Mouse (Mus musculus) kidney, embryonic 16.5 days (tissue): ENCODE measurements around the gene Olfr545. TPM values are rescaled to one million over a fixed set of nuclear protein-coding genes. Genes with fewer than 3 reads are reported as not detected.
"Not testable (repeated sequence)": the region's sequence is repeated elsewhere in the genome, so short reads cannot be mapped to it uniquely, and the experiment has no call there.

Experiments used
- ATAC-seq: fragments of 200-750 bp; cut with Nextera tagmentation; 2 replicates; pipeline ENCODE4 v1.8.0; 2017; ENCODE audit warnings: moderate TSS enrichment; ENCODE audit not compliant: low FRiP score, low TSS enrichment
- H3K27ac ChIP-seq: fragments of 300-500 bp; sonication (generic); 2 replicates; pipeline ENCODE4 v1.5.1; 2014; ENCODE audit warnings: low read length
- H3K27me3 ChIP-seq: fragments of 300-500 bp; sonication (generic); 2 replicates; pipeline ENCODE4 v1.6.1; 2014; ENCODE audit warnings: low read length, control low read depth, mixed read lengths; ENCODE audit not compliant: insufficient read depth
- H3K36me3 ChIP-seq: fragments of 300-500 bp; sonication (generic); 2 replicates; pipeline ENCODE4 v1.6.1; 2014; ENCODE audit warnings: low read length, control low read depth, mixed read lengths; ENCODE audit not compliant: insufficient read depth
- H3K4me1 ChIP-seq: fragments of 300-500 bp; sonication (generic); 2 replicates; pipeline ENCODE4 v1.6.1; 2014; ENCODE audit warnings: low read length, control low read depth, mixed read lengths; ENCODE audit not compliant: insufficient read depth
- H3K4me2 ChIP-seq: fragments of 300-500 bp; sonication (generic); replicated peaks from 2 replicates; pipeline ENCODE4 v1.6.1; 2014; ENCODE audit warnings: low read depth, low read length
- H3K4me3 ChIP-seq: fragments of 300-500 bp; sonication (generic); 2 replicates; pipeline ENCODE4 v1.5.1; 2014; ENCODE audit warnings: mild to moderate bottlenecking, low read length
- H3K9ac ChIP-seq: fragments of 300-500 bp; sonication (generic); replicated peaks from 2 replicates; pipeline ENCODE4 v1.6.1; 2014; ENCODE audit warnings: low read length
- H3K9me3 ChIP-seq: fragments of 300-500 bp; sonication (generic); 2 replicates; pipeline ENCODE4 v1.6.1; 2016; ENCODE audit warnings: low read length, control low read depth
- WGBS: fragments of 180-500 bp; shearing (Covaris S2); extraction: QIAGEN DNeasy Blood & Tissue Kit; methylation state at CpG from one replicate; pipeline ENCODE4 v1.1.7; 2014; 5-methylcytosine and 5-hydroxymethylcytosine counted together
- polyA plus RNA-seq: library from polyadenylated mRNA; unstranded; fragments of >200 nt; fragmentation: Nextera tagmentation; extraction: Ambion mirVana; gene quantifications from 2 replicates; pipeline ENCODE4 v1.2.1, GENCODE M21; 2015

The Olfr545 gene
- polyA plus RNA-seq, 1 experiment from 2014 or later: not detected

GRCm38 (mm10) chr7:102509726-102510125 lies 10.4 kb upstream of the Olfr545 start:
- Histone ChIP-seq H3K36me3 (no peaks in the 10 kb centered on the region), H3K9me3 (no peaks in the 10 kb centered on the region), H3K27ac (no peak overlapping the region), H3K4me3 (no peak overlapping the region), H3K4me1 (no peaks in the 10 kb centered on the region), H3K9ac (no peak overlapping the region), H3K4me2 (no peak overlapping the region), H3K27me3 (peaks cover 11% of the 10 kb centered on the region; the same call in 1 of the 2 replicates)
- no peak for ATAC-seq
- 80% methylated on average over 7 of the region's 7 CpGs for WGBS

GRCm38 (mm10) chr7:102508666-102509065 lies 9.3 kb upstream of the Olfr545 start:
- Histone ChIP-seq H3K9ac (no peak overlapping the region), H3K36me3 (no peaks in the 10 kb centered on the region), H3K4me1 (no peaks in the 10 kb centered on the region), H3K9me3 (no peaks in the 10 kb centered on the region), H3K27me3 (0 out of 2 replicates have a peak, but pooled peaks cover 6% of the 10 kb centered on the region), H3K27ac (no peak overlapping the region), H3K4me3 (no peak overlapping the region), H3K4me2 (no peak overlapping the region)
- ATAC-seq: no peak
- WGBS: 81% methylated on average over 6 of the region's 6 CpGs

- Histone ChIP-seq H3K27ac (no peak overlapping the region), H3K4me3 (no peak overlapping the region), H3K4me1 (no peaks in the 10 kb centered on the region), H3K36me3 (no peaks in the 10 kb centered on the region), H3K9ac (no peak overlapping the region), H3K9me3 (no peaks in the 10 kb centered on the region), H3K4me2 (no peak overlapping the region), H3K27me3 (0 out of 2 replicates have a peak, but pooled peaks cover 4% of the 10 kb centered on the region)
- no peak for ATAC-seq
- 88% methylated on average over 9 of the region's 9 CpGs for WGBS
These were observed 8.7 kb upstream of the Olfr545 start for GRCm38 (mm10) chr7:102508066-102508465.

GRCm38 (mm10) chr7:102506848-102507247 lies 7.5 kb upstream of the Olfr545 start:
- Histone ChIP-seq H3K36me3 (no peaks in the 10 kb centered on the region), H3K9me3 (no peaks in the 10 kb centered on the region), H3K4me3 (no peak overlapping the region), H3K27me3 (0 out of 2 replicates have a peak, but pooled peaks cover 4% of the 10 kb centered on the region), H3K4me1 (no peaks in the 10 kb centered on the region), H3K4me2 (no peak overlapping the region), H3K27ac (no peak overlapping the region), H3K9ac (no peak overlapping the region)
- WGBS: 47% methylated on average over 3 of the region's 3 CpGs
- ATAC-seq: peak; percentile 86

- H3K4me3 ChIP-seq: no peak overlapping the region
- no peaks in the 10 kb centered on the region for H3K4me1 ChIP-seq
- no peak for ATAC-seq
- H3K4me2 ChIP-seq: no peak overlapping the region
- no peaks in the 10 kb centered on the region for H3K27me3 ChIP-seq
- H3K9ac ChIP-seq: no peak overlapping the region
- H3K9me3 ChIP-seq: no peaks in the 10 kb centered on the region
- no peak overlapping the region for H3K27ac ChIP-seq
- H3K36me3 ChIP-seq: no peaks in the 10 kb centered on the region
- WGBS: 67% methylated on average over 5 of the region's 5 CpGs
These were observed 2.6 kb upstream of the Olfr545 start for GRCm38 (mm10) chr7:102501986-102502385.

- not testable (repeated sequence) for H3K9ac ChIP-seq, H3K4me2 ChIP-seq, H3K4me3 ChIP-seq, H3K36me3 ChIP-seq, H3K4me1 ChIP-seq, H3K27ac ChIP-seq, H3K9me3 ChIP-seq, ATAC-seq, H3K27me3 ChIP-seq
- 56% methylated on average over 7 of the region's 7 CpGs for WGBS
These were observed 5.0 kb downstream of the Olfr545 start for GRCm38 (mm10) chr7:102494416-102494815.

- Histone ChIP-seq H3K9ac (no peak within 1 kb of the TSS), H3K4me1 (no peaks in the 10 kb centered on the region), H3K27me3 (no peaks in the 10 kb centered on the region), H3K4me2 (no peak within 1 kb of the TSS), H3K27ac (no peak within 1 kb of the TSS), H3K4me3 (no peak within 1 kb of the TSS), H3K36me3 (no peaks in the 10 kb centered on the region), H3K9me3 (no peaks in the 10 kb centered on the region)
- no peak for ATAC-seq
- 15% methylated on average over 1 of the region's 1 CpGs for WGBS
These were observed 11.2 kb downstream of the Olfr545 start, which contains the start of gene Olfr544 for GRCm38 (mm10) chr7:102488161-102488560. Olfr544 (minus strand) TSS chr7:102488313.

- WGBS: 77% methylated on average over 1 of the region's 1 CpGs
- no peak overlapping the region for H3K27ac ChIP-seq
- no peak overlapping the region for H3K4me2 ChIP-seq
- H3K4me1 ChIP-seq: no peaks in the 10 kb centered on the region; the same call in 1 of the 2 replicates
- H3K9me3 ChIP-seq: no peaks in the 10 kb centered on the region
- no peak overlapping the region for H3K9ac ChIP-seq
- ATAC-seq: no peak
- no peaks in the 10 kb centered on the region for H3K36me3 ChIP-seq
- H3K27me3 ChIP-seq: no peaks in the 10 kb centered on the region
- no peak overlapping the region for H3K4me3 ChIP-seq
These were observed 13.3 kb downstream of the Olfr545 start for GRCm38 (mm10) chr7:102486105-102486504.

- not testable (repeated sequence) for H3K27me3 ChIP-seq, H3K27ac ChIP-seq, H3K4me1 ChIP-seq, H3K9me3 ChIP-seq, H3K36me3 ChIP-seq, H3K4me2 ChIP-seq, ATAC-seq, H3K9ac ChIP-seq, H3K4me3 ChIP-seq
- WGBS: 75% methylated on average over 7 of the region's 8 CpGs
These were observed 14.6 kb downstream of the Olfr545 start for GRCm38 (mm10) chr7:102484766-102485165.

GRCm38 (mm10) chr7:102483665-102484064 lies 15.7 kb downstream of the Olfr545 start:
- Histone ChIP-seq H3K36me3 (no peaks in the 10 kb centered on the region), H3K27me3 (no peaks in the 10 kb centered on the region), H3K4me1 (peaks cover 8% of the 10 kb centered on the region), H3K27ac (no peak overlapping the region), H3K9ac (no peak overlapping the region), H3K9me3 (no peaks in the 10 kb centered on the region), H3K4me3 (no peak overlapping the region), H3K4me2 (no peak overlapping the region)
- WGBS: 89% methylated on average over 2 of the region's 2 CpGs
- ATAC-seq: no peak
